Mouse (Mus musculus): ENCODE data around the gene Pou2af1. TPM values are rescaled to one million over a fixed set of nuclear protein-coding genes. Genes with fewer than 3 reads are reported as not detected.

Gene Pou2af1
- polyA plus RNA-seq, 1 experiment from 2014 or later, result 0.09 TPM

- H3K4me3 ChIP-seq (replicated peaks), result no peak overlapping the region
- no peaks in the 10 kb centered on the region for H3K4me1 ChIP-seq
- no peak for ATAC-seq (ENCODE audit: low FRiP score)
- H3K36me3 ChIP-seq, result no peaks in the 10 kb centered on the region
- H3K27me3 ChIP-seq (replicated peaks), result no peaks in the 10 kb centered on the region; the same call in 1 of the 2 replicates
- H3K9ac ChIP-seq (replicated peaks), result no peak overlapping the region
- no peak overlapping the region for H3K4me2 ChIP-seq
- no peak overlapping the region for H3K27ac ChIP-seq (replicated peaks)
- no peaks in the 10 kb centered on the region for H3K9me3 ChIP-seq (replicated peaks)
- 87% methylated on average over 4 of the region's 4 CpGs for WGBS
These were observed 17.3 kb downstream of the Pou2af1 start for GRCm38 (mm10) chr9:51230701-51231389.

DNA sequence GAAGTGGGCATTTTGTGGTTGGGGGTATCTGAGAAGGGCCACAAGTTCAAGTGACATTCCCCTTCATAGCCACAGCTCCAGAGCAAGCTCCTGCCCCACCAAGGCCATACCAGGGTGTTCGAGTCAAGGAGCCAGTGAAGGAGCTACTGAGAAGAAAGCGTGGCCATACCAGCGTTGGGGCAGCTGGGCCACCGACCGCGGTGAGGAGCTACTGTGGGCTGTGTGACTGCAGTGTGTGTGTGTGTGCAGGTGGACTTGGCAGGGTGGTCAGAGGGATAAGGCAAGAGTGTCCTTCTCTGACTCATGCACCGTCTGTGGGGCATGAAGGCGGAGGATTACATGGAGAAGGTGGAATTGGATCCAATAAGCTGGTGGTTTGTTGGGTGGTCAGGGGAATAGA lies 18.7 kb downstream of the Pou2af1 start:
- H3K36me3 ChIP-seq, result no peaks in the 10 kb centered on the region
- no peak for ATAC-seq (ENCODE audit: low FRiP score)
- no peaks in the 10 kb centered on the region; the same call in 1 of the 2 replicates for H3K27me3 ChIP-seq (replicated peaks)
- 95% methylated on average over 8 of the region's 8 CpGs for WGBS
- no peak overlapping the region for H3K9ac ChIP-seq (replicated peaks)
- no peaks in the 10 kb centered on the region for H3K9me3 ChIP-seq (replicated peaks)
- H3K4me3 ChIP-seq (replicated peaks), result no peak overlapping the region
- no peak overlapping the region for H3K4me2 ChIP-seq
- H3K27ac ChIP-seq (replicated peaks), result no peak overlapping the region
- no peaks in the 10 kb centered on the region for H3K4me1 ChIP-seq

DNA sequence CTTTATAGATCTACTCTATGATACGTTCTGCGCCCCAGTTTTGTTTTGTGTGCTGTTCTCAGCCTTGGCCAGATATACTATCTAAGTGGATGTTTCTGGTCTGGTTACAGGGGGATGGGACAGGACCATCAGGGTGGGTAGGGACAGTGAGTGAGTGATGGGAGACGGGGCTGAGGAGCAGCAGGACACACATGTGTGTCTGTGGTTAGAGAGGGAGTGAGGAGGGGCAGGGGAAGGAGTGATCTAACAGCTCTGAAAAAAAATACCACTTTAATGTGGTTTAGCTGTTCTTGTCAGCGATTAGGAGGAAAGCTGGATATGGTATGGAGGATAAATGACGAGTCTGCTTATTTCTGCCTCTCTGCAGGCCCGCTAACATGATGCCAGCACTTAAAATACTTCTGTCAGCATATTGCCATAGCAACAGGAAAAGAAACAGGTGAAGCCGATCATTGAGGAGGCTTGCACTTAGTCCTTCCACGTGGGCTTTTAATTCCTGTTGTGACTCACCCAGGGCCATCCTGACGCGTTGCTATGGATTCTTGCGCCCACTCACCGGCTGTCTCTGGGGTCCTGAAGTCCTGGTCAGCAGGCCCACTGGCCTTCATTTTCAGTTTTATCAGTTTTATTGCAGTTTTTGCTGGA lies 25.4 kb downstream of the Pou2af1 start:
- H3K9me3 ChIP-seq (replicated peaks), result no peaks in the 10 kb centered on the region
- no peak overlapping the region for H3K27ac ChIP-seq (replicated peaks)
- H3K9ac ChIP-seq (replicated peaks), result no peak overlapping the region
- no peak overlapping the region for H3K4me2 ChIP-seq
- no peaks in the 10 kb centered on the region; the same call in none of the 2 replicates for H3K27me3 ChIP-seq (replicated peaks)
- no peaks in the 10 kb centered on the region for H3K36me3 ChIP-seq
- H3K4me1 ChIP-seq, result peaks cover 6% of the 10 kb centered on the region; the same call in 1 of the 2 replicates
- WGBS, result 49% methylated on average over 12 of the region's 12 CpGs
- no peak overlapping the region for H3K4me3 ChIP-seq (replicated peaks)
- ATAC-seq (ENCODE audit: low FRiP score), result peak; percentile 35; the same call in 1 of the 2 replicates

DNA sequence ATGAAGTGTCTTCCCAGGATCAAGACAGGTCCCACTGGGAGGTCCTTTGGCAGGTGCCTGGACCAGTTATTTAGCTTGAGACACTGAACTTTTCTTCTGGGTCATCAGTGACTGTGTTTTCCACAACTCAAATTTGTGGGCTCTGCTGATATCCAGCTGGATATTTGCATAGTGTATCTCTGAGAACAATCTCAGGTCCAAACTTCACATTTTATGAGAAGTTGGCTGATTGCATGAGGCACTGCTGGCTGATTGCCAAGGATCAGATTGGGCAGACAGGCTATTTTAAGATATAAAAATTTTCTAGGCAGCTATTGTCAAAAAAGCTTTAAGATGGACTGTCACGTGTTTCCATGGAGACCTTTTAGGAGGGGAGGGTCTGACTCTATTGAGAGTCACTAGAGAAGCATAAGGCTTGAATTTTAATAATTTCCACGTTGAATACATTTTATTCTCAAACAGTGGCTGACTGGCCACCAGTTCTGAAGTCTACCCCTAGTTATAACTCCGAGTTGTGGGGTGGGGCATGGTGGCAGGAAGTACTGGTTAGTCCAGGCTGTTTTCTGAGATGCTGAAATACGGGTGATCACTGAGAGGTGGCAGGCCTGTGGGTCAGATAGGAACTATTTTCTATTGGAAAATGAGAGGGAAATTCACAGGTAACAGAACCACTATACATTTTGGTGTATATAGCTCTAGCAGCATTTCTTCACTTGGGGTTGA lies 43.4 kb downstream of the Pou2af1 start:
- no peak for ATAC-seq (ENCODE audit: low FRiP score)
- Histone ChIP-seq H3K9ac (replicated peaks) (no peak overlapping the region), H3K4me3 (replicated peaks) (no peak overlapping the region), H3K4me1 (no peaks in the 10 kb centered on the region), H3K27ac (replicated peaks) (no peak overlapping the region), H3K9me3 (replicated peaks) (no peaks in the 10 kb centered on the region), H3K4me2 (no peak overlapping the region), H3K36me3 (no peaks in the 10 kb centered on the region), H3K27me3 (replicated peaks) (no peaks in the 10 kb centered on the region)
- 78% methylated on average over 4 of the region's 4 CpGs for WGBS

GRCm38 (mm10) chr9:51258426-51258825 lies 44.9 kb downstream of the Pou2af1 start:
- no peak overlapping the region for H3K4me2 ChIP-seq
- 90% methylated on average over 5 of the region's 5 CpGs for WGBS
- no peak overlapping the region for H3K27ac ChIP-seq (replicated peaks)
- no peaks in the 10 kb centered on the region for H3K9me3 ChIP-seq (replicated peaks)
- H3K4me1 ChIP-seq, result no peaks in the 10 kb centered on the region
- no peaks in the 10 kb centered on the region for H3K36me3 ChIP-seq
- H3K4me3 ChIP-seq (replicated peaks), result no peak overlapping the region
- H3K27me3 ChIP-seq (replicated peaks), result no peaks in the 10 kb centered on the region
- H3K9ac ChIP-seq (replicated peaks), result no peak overlapping the region
- ATAC-seq (ENCODE audit: low FRiP score), result no peak

- H3K9ac ChIP-seq (replicated peaks), result no peak overlapping the region
- no peak overlapping the region for H3K4me2 ChIP-seq
- WGBS, result 59% methylated on average over 5 of the region's 5 CpGs
- no peaks in the 10 kb centered on the region for H3K9me3 ChIP-seq (replicated peaks)
- no peaks in the 10 kb centered on the region for H3K27me3 ChIP-seq (replicated peaks)
- H3K4me3 ChIP-seq (replicated peaks), result no peak overlapping the region
- H3K4me1 ChIP-seq, result no peaks in the 10 kb centered on the region
- no peaks in the 10 kb centered on the region for H3K36me3 ChIP-seq
- ATAC-seq (ENCODE audit: low FRiP score), result no peak
- H3K27ac ChIP-seq (replicated peaks), result no peak overlapping the region
These were observed 55.3 kb downstream of the Pou2af1 start for GRCm38 (mm10) chr9:51268852-51269251.

- H3K4me2 ChIP-seq, result no peak overlapping the region
- no peaks in the 10 kb centered on the region for H3K36me3 ChIP-seq
- H3K9ac ChIP-seq (replicated peaks), result no peak overlapping the region
- 71% methylated on average over 8 of the region's 8 CpGs for WGBS
- no peak for ATAC-seq (ENCODE audit: low FRiP score)
- H3K4me3 ChIP-seq (replicated peaks), result no peak overlapping the region
- no peaks in the 10 kb centered on the region for H3K27me3 ChIP-seq (replicated peaks)
- no peak overlapping the region for H3K27ac ChIP-seq (replicated peaks)
- H3K9me3 ChIP-seq (replicated peaks), result no peaks in the 10 kb centered on the region
- no peaks in the 10 kb centered on the region for H3K4me1 ChIP-seq
These were observed 57.6 kb downstream of the Pou2af1 start for GRCm38 (mm10) chr9:51271073-51271472.

DNA sequence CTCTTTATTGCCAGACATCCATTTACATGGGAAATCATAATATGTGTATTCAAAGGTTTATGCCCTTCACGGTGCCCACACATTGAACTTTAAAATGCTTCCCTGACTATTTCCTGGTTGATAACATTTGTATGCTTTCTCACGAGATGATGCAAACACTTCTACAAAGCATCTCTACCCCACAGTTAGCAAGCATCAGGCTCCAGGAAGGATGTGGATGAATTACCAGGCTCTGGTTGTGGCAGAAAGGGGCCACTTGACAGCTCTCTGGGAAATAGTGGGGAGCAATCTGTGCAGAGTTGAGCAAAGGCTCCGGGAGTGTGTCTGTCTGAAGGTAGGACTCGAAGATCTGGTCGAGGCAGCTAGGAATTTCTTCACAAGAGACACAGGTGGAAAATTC lies 58.6 kb downstream of the Pou2af1 start:
- no peak for ATAC-seq (ENCODE audit: low FRiP score)
- H3K9me3 ChIP-seq (replicated peaks), result no peaks in the 10 kb centered on the region
- no peak overlapping the region for H3K4me2 ChIP-seq
- no peaks in the 10 kb centered on the region for H3K36me3 ChIP-seq
- no peak overlapping the region for H3K4me3 ChIP-seq (replicated peaks)
- 80% methylated on average over 5 of the region's 5 CpGs for WGBS
- no peaks in the 10 kb centered on the region for H3K27me3 ChIP-seq (replicated peaks)
- no peak overlapping the region for H3K27ac ChIP-seq (replicated peaks)
- no peak overlapping the region for H3K9ac ChIP-seq (replicated peaks)
- H3K4me1 ChIP-seq, result no peaks in the 10 kb centered on the region

GRCm38 (mm10) chr9:51273581-51274154 lies 60.2 kb downstream of the Pou2af1 start:
- H3K9me3 ChIP-seq (replicated peaks), result no peaks in the 10 kb centered on the region
- H3K4me1 ChIP-seq, result peaks cover 9% of the 10 kb centered on the region
- peaks cover 7% of the 10 kb centered on the region for H3K27me3 ChIP-seq (replicated peaks)
- no peak overlapping the region for H3K4me3 ChIP-seq (replicated peaks)
- no peak for ATAC-seq (ENCODE audit: low FRiP score)
- H3K36me3 ChIP-seq, result no peaks in the 10 kb centered on the region
- WGBS, result 67% methylated on average over 9 of the region's 9 CpGs
- H3K27ac ChIP-seq (replicated peaks), result no peak overlapping the region
- no peak overlapping the region for H3K4me2 ChIP-seq
- H3K9ac ChIP-seq (replicated peaks), result no peak overlapping the region

GRCm38 (mm10) chr9:51274678-51275077 lies 61.2 kb downstream of the Pou2af1 start:
- Histone ChIP-seq H3K4me3 (replicated peaks) (no peak overlapping the region), H3K9ac (replicated peaks) (no peak overlapping the region), H3K27ac (replicated peaks) (no peak overlapping the region), H3K36me3 (no peaks in the 10 kb centered on the region), H3K4me1 (peaks cover 17% of the 10 kb centered on the region), H3K27me3 (replicated peaks) (peaks cover 16% of the 10 kb centered on the region), H3K4me2 (no peak overlapping the region), H3K9me3 (replicated peaks) (no peaks in the 10 kb centered on the region)
- 32% methylated on average over 4 of the region's 4 CpGs for WGBS
- ATAC-seq (ENCODE audit: low FRiP score), result no peak

- Histone ChIP-seq H3K27ac (replicated peaks) (0 out of 2 replicates have a peak overlapping the region, but pooled peaks have one; percentile 9), H3K27me3 (replicated peaks) (peaks cover 26% of the 10 kb centered on the region), H3K4me3 (replicated peaks) (peak overlapping the region; percentile 46), H3K9ac (replicated peaks) (peak overlapping the region; percentile 51; the same call in 1 of the 2 replicates), H3K4me1 (peaks cover 17% of the 10 kb centered on the region), H3K36me3 (no peaks in the 10 kb centered on the region), H3K9me3 (replicated peaks) (no peaks in the 10 kb centered on the region), H3K4me2 (peak overlapping the region; percentile 91)
- WGBS, result 23% methylated on average over 13 of the region's 13 CpGs
- no peak for ATAC-seq (ENCODE audit: low FRiP score)
These were observed 64.5 kb downstream of the Pou2af1 start for GRCm38 (mm10) chr9:51277834-51278498.
